Mouse (Mus musculus) neutrophil, adult 59 days (primary cell): Measurements from ENCODE around the gene Psma7. TPM values are rescaled to one million over a fixed set of nuclear protein-coding genes. Genes with fewer than 3 reads are reported as not detected.

Experiments used
- total RNA-seq, 2 experiments: library from RNA; stranded (reverse); gene quantifications; 1 replicate in 1 of 2; 2 replicates in 1 of 2; pipeline ENCODE4 v1.2.4; 2023

Psma7 gene
- total RNA-seq = 100 to 1,000 TPM; 143 to 165 TPM

DNA sequence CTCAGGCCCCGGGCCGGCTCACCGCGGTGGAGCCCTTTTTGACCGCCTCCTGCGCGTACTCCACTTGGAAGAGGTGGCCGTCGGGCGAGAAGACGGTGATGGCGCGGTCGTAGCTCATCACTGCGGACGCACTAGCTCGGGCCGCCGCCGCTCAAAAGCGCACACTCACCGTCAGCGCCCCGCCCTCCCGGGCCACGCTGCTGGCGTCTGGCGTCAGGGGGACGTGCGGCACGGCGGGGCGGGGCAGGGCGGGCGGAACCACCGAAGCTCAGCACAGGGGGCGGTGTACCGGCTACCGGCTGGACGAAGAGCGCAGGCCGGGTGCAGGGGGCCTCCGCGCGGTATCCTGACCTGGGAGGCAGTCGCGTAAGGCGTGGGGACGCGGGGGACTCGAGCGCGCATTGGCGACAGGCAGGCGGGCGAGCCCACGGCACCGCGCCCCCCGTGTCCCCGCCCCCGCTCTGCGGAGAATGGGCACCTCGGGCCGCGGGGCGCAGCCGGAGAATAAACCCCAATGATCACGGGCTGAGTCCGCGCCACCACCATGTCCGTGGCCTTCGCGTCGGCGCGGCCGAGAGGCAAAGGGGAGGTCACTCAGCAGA is at the start of gene Psma7, which contains the start of gene Ss18l1:
Gene Psma7 (minus strand): TSS at position 178 of the 602 bp plus-strand sequence.
Gene Ss18l1 (plus strand): TSS at position 254 of the 602 bp plus-strand sequence.

DNA sequence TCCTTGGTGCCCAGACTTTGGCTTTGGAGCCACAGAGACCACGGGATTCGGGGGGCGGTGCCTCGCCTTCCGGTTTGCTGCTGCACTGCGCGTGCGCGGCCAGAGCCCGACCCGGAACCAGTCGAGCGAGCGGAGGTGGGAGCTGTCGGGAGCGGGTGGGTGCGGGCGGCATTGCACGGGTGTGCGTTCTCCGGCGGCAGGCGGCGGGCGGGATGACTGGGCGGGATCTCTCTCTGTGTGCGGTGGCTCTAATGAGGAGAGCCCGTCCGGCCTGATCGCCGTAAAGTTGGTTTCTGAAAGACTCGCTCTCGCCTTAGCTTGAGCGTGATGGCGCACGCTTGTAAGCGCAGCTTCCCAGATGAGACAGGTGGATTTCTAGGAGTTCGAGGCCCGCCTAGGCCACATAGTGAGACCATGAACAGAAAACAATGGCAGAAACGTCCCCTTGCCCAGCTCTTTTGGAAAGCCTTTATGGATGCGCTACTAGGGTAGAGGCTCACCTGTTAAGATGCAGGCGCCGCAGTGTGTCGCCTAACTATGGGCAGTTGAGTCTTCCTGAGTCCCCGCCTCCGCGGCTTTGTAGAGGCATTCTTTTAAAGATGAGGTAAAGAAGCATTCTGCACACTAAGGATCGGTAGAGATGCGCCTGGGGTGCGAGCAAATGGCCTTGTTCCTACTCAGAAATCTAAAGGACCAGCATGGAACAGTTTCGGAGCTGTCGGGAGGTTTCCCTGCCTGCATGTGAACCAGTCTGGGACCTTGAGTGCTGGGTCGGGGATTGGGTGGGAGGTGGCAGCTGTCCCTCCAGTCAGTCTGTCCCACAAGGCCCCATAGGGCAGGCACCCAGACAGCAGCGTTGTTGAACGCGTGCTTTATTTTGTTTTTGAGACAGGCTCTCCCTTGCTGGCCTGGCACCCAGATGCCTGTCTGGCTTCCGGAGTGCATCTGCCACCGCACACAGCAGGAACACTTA is 28.5 kb upstream of the Psma7 start, which contains the start of gene Mtg2:
Gene Mtg2 (plus strand): TSS at position 108 of the 973 bp plus-strand sequence.

DNA sequence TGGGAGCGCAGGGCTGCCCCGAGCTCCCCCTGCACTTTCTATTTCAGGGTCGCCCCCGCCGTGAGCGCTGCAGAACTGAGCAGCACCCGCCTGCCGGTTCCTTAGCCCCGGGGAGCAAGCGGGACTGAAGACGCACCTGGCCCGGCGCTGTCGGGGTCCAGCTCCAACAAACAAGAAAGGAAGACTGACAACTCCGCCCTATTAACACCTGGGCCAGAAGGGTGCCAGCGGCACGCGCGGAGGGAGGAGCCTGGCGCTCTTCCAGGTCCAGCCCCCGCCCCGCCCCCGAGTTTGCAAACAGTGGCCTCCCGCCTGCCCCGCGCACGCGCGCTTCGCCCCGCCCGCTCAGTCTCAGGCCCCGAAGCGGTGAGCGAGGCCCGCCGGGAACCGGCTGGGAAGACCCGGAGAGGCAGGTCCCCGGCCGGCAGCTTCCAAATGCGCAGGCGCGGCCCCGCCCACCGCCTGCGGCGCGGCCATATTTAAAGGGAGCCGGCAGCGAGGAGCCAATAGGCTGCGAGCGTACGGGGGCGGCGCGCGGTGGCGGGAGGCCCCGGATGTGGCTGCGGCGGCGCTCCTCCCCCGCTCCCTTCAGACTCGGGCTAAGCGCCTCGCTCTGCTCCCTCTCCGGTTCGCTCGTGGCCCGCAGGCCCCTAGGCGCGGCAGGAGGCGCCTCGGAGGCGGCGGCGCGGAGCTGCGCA is 17.7 kb downstream of the Psma7 start, which contains the start of gene Lsm14b:
Gene Lsm14b (plus strand): TSS at position 587 of the 698 bp plus-strand sequence.

Other genes with a start within 250 kb of the Psma7 start
- 10 to 100 TPM; 34.7 to 35.2 TPM for gene Taf4, start 65.8 kb downstream of the Psma7 start, total RNA-seq
- 10 to 100 TPM; 17.8 to 17.9 TPM for gene Lsm14b, start 17.4 kb downstream of the Psma7 start, total RNA-seq
- 1 to 10 TPM; 3.9 to 4.2 TPM for gene Ss18l1, start 76 bp upstream of the Psma7 start, total RNA-seq
- gene Mtg2, start 28.2 kb upstream of the Psma7 start, total RNA-seq = 1 to 10 TPM; 6.6 to 8.4 TPM
- gene Hrh3, start 62.1 kb upstream of the Psma7 start, total RNA-seq = not detected
- 10 to 100 TPM; 72.1 to 78.5 TPM for gene Osbpl2, start 76.9 kb upstream of the Psma7 start, total RNA-seq
- gene Adrm1, start 129.1 kb upstream of the Psma7 start, total RNA-seq = 10 to 100 TPM; 71.8 to 74.1 TPM
- under 1 TPM; 0.71 TPM for gene Lama5, start 183.4 kb upstream of the Psma7 start, total RNA-seq
- gene Rps21, start 214.9 kb upstream of the Psma7 start, total RNA-seq = 100 to 1,000 TPM; 517 to 537 TPM
- gene Cables2, start 231.1 kb upstream of the Psma7 start, total RNA-seq = 10 to 100 TPM; 25.6 to 27.2 TPM
- not detected for gene Rbbp8nl, start 247.4 kb upstream of the Psma7 start, total RNA-seq